Mouse (Mus musculus) forebrain, postnatal 0 days (tissue): ENCODE results near the gene Selenov. TPM values are rescaled to one million over a fixed set of nuclear protein-coding genes. Genes with fewer than 3 reads are reported as not detected.

ENCODE experiments used
- ATAC-seq: fragments of 200-750 bp; cut with Nextera tagmentation; 2 replicates; pipeline ENCODE4 v1.8.0; 2017; ENCODE audit warnings: mild to moderate bottlenecking, moderate library complexity
- DNase-seq: peaks from one replicate; pipeline ENCODE4 v3.0.0-alpha.2; 2015
- H3K27ac ChIP-seq: fragments of 300-500 bp; sonication (generic); 2 replicates; pipeline ENCODE4 v1.5.1; 2014; ENCODE audit warnings: low read depth, mild to moderate bottlenecking, antibody characterized with exemption, low read length, moderate library complexity, mixed read lengths
- H3K27me3 ChIP-seq: fragments of 300-500 bp; sonication (generic); 2 replicates; pipeline ENCODE4 v1.6.1; 2014; ENCODE audit warnings: mild to moderate bottlenecking, low read length, mixed read lengths; ENCODE audit not compliant: insufficient read depth
- H3K36me3 ChIP-seq: fragments of 300-500 bp; sonication (generic); 2 replicates; pipeline ENCODE4 v1.6.1; 2014; ENCODE audit warnings: mild to moderate bottlenecking, moderate library complexity; ENCODE audit not compliant: insufficient read depth
- H3K4me1 ChIP-seq: fragments of 300-500 bp; sonication (generic); 2 replicates; pipeline ENCODE4 v1.6.1; 2014; ENCODE audit warnings: antibody characterized with exemption; ENCODE audit not compliant: insufficient read depth
- H3K4me2 ChIP-seq: fragments of 300-500 bp; sonication (generic); 2 replicates; pipeline ENCODE4 v1.6.1; 2014; ENCODE audit warnings: low read depth, mild to moderate bottlenecking, moderate library complexity
- H3K4me3 ChIP-seq: fragments of 300-500 bp; sonication (generic); 2 replicates; pipeline ENCODE4 v1.5.1; 2014; ENCODE audit warnings: low read depth, low read length, mixed read lengths
- H3K9ac ChIP-seq: fragments of 300-500 bp; sonication (generic); 2 replicates; pipeline ENCODE4 v1.6.1; 2014; ENCODE audit warnings: mild to moderate bottlenecking
- H3K9me3 ChIP-seq: fragments of 300-500 bp; sonication (generic); 2 replicates; pipeline ENCODE4 v1.6.1; 2016; ENCODE audit warnings: low read length
- CTCF ChIP-seq: sonication (generic); IDR thresholded peaks from 2 replicates; pipeline ENCODE4 v1.5.1; 2016; ENCODE audit warnings: antibody characterized with exemption, control low read depth, low read depth
- WGBS: fragments of 180-500 bp; shearing (Covaris S2); extraction: QIAGEN DNeasy Blood & Tissue Kit; methylation state at CpG from one replicate; pipeline ENCODE4 v1.1.7; 2014; 5-methylcytosine and 5-hydroxymethylcytosine counted together
- polyA plus RNA-seq: library from polyadenylated mRNA; unstranded; fragments of >200 nt; fragmentation: Nextera tagmentation; extraction: Ambion mirVana; gene quantifications from 2 replicates; pipeline ENCODE4 v1.2.1, GENCODE M21; 2015
- total RNA-seq: library from RNA; depleted of rRNA; stranded (reverse); fragments of >200 nt; gene quantifications from 2 replicates; pipeline ENCODE4 v1.2.3, GENCODE M21; 2014

Selenov gene
- total and polyA plus RNA-seq, 2 experiments from 2014 or later = 0.71 to 2.1 TPM

DNA sequence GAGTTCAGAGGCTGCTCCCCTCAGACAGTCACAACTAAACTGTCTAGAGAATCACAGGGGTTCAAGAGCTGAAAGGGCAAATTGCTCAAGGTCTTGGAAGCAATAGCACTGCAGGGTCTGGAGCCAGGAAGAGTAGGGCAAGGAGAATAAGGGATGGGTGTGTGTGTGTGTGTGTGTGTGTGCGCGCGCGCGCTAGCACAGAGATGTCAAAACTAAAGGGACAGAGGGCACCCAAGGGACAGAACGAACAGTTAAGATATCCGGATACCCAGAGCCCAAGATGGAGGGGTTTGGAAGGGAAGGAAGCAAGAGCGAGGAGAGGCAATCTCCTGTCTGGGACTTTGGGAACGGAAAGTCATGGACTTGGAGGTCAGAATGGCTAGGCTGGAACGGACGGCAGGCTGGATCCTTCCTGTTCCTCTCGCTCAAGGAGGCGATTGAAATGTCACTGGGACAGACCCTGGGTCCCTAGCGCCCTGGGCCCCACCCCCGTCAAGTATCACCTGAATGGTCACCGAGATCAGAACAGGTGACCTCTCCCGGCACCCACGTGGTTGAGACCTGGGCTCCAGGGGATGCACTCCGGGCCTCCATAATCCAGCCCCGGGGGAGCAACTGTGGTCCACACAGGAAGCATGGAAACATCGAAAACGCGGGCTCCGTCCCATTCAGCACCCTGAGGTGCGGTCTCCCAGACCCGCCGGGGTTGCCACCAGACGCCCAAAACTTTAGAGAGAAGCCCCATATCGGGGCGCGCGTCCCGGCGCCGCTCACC, 20.4 kb upstream of the Selenov start:
- peaks cover 5% of the 10 kb centered on the region; the same call in 1 of the 2 replicates for H3K4me1 ChIP-seq
- ATAC-seq = peak; percentile 62
- peak overlapping the region; percentile 78 for H3K4me3 ChIP-seq
- H3K4me2 ChIP-seq = peak overlapping the region; percentile 82
- H3K9ac ChIP-seq = peak overlapping the region; percentile 81
- no peaks in the 10 kb centered on the region for H3K9me3 ChIP-seq
- TF ChIP-seq CTCF = no peak
- WGBS = 8% methylated on average over 35 of the region's 35 CpGs
- peaks cover 48% of the 10 kb centered on the region for H3K36me3 ChIP-seq
- H3K27ac ChIP-seq = peak overlapping the region; percentile 64; the same call in 1 of the 2 replicates
- no peak for DNase-seq
- H3K27me3 ChIP-seq = no peaks in the 10 kb centered on the region

DNA sequence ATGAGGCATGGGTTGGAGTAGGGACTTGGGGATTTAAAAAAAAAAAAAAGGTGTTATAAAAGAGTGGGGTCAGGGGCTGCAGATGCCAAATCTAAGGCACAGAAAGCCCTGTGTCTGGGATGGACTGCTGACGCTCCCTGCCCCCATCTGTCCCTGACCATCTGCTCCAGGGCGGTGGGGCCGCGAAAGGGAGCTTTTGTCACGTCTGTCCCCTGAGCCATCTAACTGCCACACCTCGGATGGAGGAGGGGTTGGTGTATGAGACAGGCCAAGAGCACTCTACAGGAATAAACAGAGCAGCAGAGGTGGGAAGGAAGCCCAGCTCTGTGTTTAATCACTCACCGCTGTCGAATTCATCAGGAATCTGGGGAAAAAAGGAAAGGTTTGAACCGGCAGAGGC, 18.8 kb upstream of the Selenov start:
- peaks cover 5% of the 10 kb centered on the region; the same call in 1 of the 2 replicates for H3K4me1 ChIP-seq
- no peaks in the 10 kb centered on the region for H3K27me3 ChIP-seq
- WGBS = 55% methylated on average over 9 of the region's 9 CpGs
- DNase-seq = no peak
- no peaks in the 10 kb centered on the region for H3K9me3 ChIP-seq
- no peak for ATAC-seq
- no peak overlapping the region for H3K27ac ChIP-seq
- no peak for TF ChIP-seq CTCF
- peaks cover 48% of the 10 kb centered on the region for H3K36me3 ChIP-seq
- H3K4me3 ChIP-seq = no peak overlapping the region
- no peak overlapping the region for H3K9ac ChIP-seq
- no peak overlapping the region for H3K4me2 ChIP-seq

GRCm38 (mm10) chr7:28306216-28306615, 15.2 kb upstream of the Selenov start:
- no peak overlapping the region for H3K9ac ChIP-seq
- H3K27ac ChIP-seq = no peak overlapping the region
- H3K9me3 ChIP-seq = no peaks in the 10 kb centered on the region
- no peak for TF ChIP-seq CTCF
- ATAC-seq (no peak), DNase-seq (no peak)
- WGBS = 96% methylated on average over 8 of the region's 8 CpGs
- peaks cover 5% of the 10 kb centered on the region; the same call in 1 of the 2 replicates for H3K4me1 ChIP-seq
- no peak overlapping the region for H3K4me2 ChIP-seq
- no peak overlapping the region for H3K4me3 ChIP-seq
- H3K36me3 ChIP-seq = peaks cover 49% of the 10 kb centered on the region
- H3K27me3 ChIP-seq = no peaks in the 10 kb centered on the region

DNA sequence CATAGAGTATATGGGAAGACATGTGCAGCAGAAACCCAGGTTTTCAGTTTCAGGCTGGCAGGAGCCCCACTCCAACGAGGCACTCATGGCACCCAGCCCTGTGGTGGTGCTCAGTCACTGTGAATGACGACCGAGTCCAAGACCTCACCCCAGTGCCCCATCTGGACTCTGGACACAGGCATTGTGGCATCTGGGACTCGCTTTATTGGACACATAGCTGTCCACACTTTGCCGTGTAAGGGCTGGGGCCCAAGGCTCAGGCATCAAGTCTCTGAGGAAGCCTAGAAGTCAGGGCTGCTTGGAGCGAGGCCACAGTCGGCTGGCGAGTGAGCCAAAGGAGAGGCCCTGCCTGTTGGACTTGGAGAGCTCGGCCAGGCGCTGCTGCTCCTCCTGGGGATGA, 14.7 kb upstream of the Selenov start:
- Histone ChIP-seq H3K9me3 (no peaks in the 10 kb centered on the region), H3K36me3 (peaks cover 49% of the 10 kb centered on the region), H3K27ac (no peak overlapping the region), H3K27me3 (no peaks in the 10 kb centered on the region), H3K4me2 (no peak overlapping the region), H3K4me3 (no peak overlapping the region), H3K9ac (no peak overlapping the region), H3K4me1 (no peaks in the 10 kb centered on the region)
- 88% methylated on average over 10 of the region's 10 CpGs for WGBS
- no peak for TF ChIP-seq CTCF
- no peak for ATAC-seq
- DNase-seq = no peak

DNA sequence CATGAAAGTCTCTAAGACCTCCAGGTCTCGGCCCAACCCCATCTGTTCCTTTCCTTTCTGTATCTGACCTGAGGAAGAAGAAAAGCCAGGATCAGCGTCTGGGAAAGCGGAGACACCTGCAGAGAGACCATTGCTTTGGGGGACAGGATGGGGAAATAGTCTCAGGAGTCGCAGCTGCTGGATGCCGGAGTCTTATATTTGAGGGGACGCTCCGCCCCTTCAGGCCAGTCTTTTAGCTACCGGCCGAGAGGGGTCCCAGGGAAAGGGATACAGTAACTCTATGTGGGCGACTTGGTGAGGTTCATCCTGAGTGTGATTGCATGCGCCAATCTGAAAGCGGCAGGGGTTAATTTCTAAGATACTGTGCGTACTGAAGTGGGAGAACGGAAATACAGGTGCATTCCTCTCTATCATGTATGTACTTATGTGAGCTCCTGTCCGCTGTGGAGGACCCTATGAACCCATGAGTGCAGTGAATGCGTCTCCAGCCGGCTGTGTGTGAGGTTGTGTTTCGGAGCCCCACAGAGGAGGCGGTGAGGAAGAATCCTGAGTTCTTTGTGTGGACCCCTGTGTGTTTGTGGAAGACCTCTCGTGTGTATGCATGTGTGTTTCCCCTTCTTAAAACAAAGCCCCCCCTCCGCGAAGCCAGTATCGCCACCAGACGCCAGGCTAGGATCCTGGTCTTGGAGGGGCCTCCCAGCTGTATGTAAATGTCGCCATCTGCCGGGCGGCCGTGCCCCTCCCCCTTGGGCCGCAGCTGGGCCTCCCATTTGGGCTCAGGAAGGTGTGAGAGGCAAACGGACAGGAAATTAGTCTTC, 10.8 kb upstream of the Selenov start, which contains the start of gene Dll3:
Dll3 (minus strand) TSS at position 623 of the 818 bp plus-strand sequence.
- WGBS = 1% methylated on average over 30 of the region's 30 CpGs
- no peaks in the 10 kb centered on the region; the same call in 1 of the 2 replicates for H3K27me3 ChIP-seq
- H3K27ac ChIP-seq = peak within 1 kb of the TSS; percentile 57
- no peaks in the 10 kb centered on the region for H3K4me1 ChIP-seq
- H3K4me2 ChIP-seq = peak within 1 kb of the TSS; percentile 61
- peaks cover 22% of the 10 kb centered on the region for H3K36me3 ChIP-seq
- ATAC-seq (peak; percentile 64), DNase-seq (peak; percentile 72)
- peak; percentile 61 for TF ChIP-seq CTCF
- H3K9me3 ChIP-seq = no peaks in the 10 kb centered on the region
- peak within 1 kb of the TSS; percentile 57 for H3K9ac ChIP-seq
- H3K4me3 ChIP-seq = peak within 1 kb of the TSS; percentile 37

GRCm38 (mm10) chr7:28298837-28299625, 8.0 kb upstream of the Selenov start:
- no peaks in the 10 kb centered on the region for H3K9me3 ChIP-seq
- H3K4me2 ChIP-seq = peak overlapping the region; percentile 41
- no peaks in the 10 kb centered on the region for H3K4me1 ChIP-seq
- ATAC-seq = peak; percentile 64
- DNase-seq = peak; percentile 82
- 0 out of 2 replicates have a peak overlapping the region, but pooled peaks have one; percentile 13 for H3K4me3 ChIP-seq
- peak; percentile 75 for TF ChIP-seq CTCF
- 10% methylated on average over 43 of the region's 43 CpGs for WGBS
- H3K27me3 ChIP-seq = no peaks in the 10 kb centered on the region; the same call in 1 of the 2 replicates
- no peaks in the 10 kb centered on the region for H3K36me3 ChIP-seq
- no peak overlapping the region for H3K9ac ChIP-seq
- no peak overlapping the region for H3K27ac ChIP-seq
